Mouse (Mus musculus): ENCODE data around the gene Prl7b1.

- TF ChIP-seq POLR2AphosphoS2 (IDR thresholded peaks at IDR 0.05; ENCODE audit: insufficient read length, low read depth) = no peak
- no peak for TF ChIP-seq POLR2A (IDR thresholded peaks at IDR 0.05; ENCODE audit: insufficient read length, low read depth)
- TF ChIP-seq MYOD1 (IDR thresholded peaks at IDR 0.05; ENCODE audit: control insufficient read depth in 1 of 3, insufficient read length in 2 of 3, low read depth in 2 of 3) = no peak
- TF ChIP-seq E2F4 (IDR thresholded peaks at IDR 0.05; ENCODE audit: insufficient read depth) = no peak
- no peak for TF ChIP-seq CEBPB (IDR thresholded peaks at IDR 0.05; ENCODE audit: insufficient read depth, poor library complexity, severe bottlenecking)
- TF ChIP-seq MAX (IDR thresholded peaks at IDR 0.05; ENCODE audit: low read depth) = no peak
- no peak for TF ChIP-seq MYOG (IDR thresholded peaks at IDR 0.05; ENCODE audit: control insufficient read depth in 1 of 3, insufficient read depth in 1 of 3, insufficient read length in 2 of 3, low read depth in 2 of 3)
- TF ChIP-seq USF1 (IDR thresholded peaks at IDR 0.05; ENCODE audit: low read depth) = no peak
- no peak for TF ChIP-seq TCF12 (IDR thresholded peaks at IDR 0.05; ENCODE audit: insufficient read depth, poor library complexity, severe bottlenecking)
These were observed 45.9 kb downstream of the Prl7b1 start, which contains the start of gene Prl8a9 for GRCm38 (mm10) chr13:27564506-27564905.
